Mouse (Mus musculus) inflammation-experienced regulatory T-cells, adult 16 weeks (primary cell): ENCODE data around the gene Tmem168. TPM values are rescaled to one million over a fixed set of nuclear protein-coding genes. Genes with fewer than 3 reads are reported as not detected.

Experiments
- polyA plus RNA-seq: library from polyadenylated mRNA; unstranded; fragments of 100-300 nt; shearing (Covaris generic); gene quantifications from one replicate; pipeline ENCODE4 v1.2.1, GENCODE M21; 2017

The Tmem168 gene
- 68.9 TPM for polyA plus RNA-seq

GRCm38 (mm10) chr6:13607621-13608493, at the start of gene Tmem168:
Gene Tmem168 (minus strand): TSS chr6:13608100.

Other genes starting within 250 kb of the Tmem168 start
- gene Bmt2, start 69.9 kb upstream of the Tmem168 start, polyA plus RNA-seq = 5.0 TPM
- gene Gpr85, start 231.8 kb upstream of the Tmem168 start, polyA plus RNA-seq = not detected